Mouse (Mus musculus) urinary bladder, adult 18-20 months (tissue): Measurements from ENCODE around the gene Apc2.
A peak's percentile ranks its signal among the peaks of the same experiment; 100 is the strongest.

Source experiments
- DNase-seq, 2 experiments: peaks; one replicate each; pipeline ENCODE4 v3.0.0; 2022; ENCODE audit warnings: low spot score in 2 of 2, mixed read lengths in 2 of 2

Apc2 gene

DNA sequence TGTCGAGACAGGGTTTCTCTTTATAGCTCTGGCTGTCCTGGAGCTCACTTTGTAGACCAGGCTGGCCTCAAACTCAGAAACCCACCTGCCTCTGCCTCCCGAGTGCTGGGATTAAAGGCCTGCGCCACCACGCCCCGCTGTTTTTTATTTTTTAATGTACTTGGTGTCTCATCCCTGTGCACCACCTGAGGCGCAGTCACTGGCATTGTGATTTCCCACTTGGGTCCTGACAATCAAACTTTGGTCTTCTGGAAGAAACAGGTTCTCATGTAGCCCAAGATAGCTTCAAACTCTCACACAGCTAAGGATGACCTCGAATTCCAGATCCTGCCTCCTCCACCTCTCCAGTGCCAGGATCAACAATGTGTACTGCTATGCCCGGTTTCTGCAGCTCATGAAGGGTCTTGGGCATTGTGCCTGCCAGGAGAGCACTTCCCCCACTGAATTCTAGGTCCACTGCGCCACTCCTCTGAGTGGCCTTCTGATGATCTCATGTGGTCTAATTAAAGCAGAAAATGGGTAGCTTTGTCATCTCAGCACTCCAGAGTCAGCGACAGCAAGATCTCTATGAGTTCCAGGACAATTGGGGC, 32.9 kb upstream of the Apc2 start:
- DNase-seq: no peak

DNA sequence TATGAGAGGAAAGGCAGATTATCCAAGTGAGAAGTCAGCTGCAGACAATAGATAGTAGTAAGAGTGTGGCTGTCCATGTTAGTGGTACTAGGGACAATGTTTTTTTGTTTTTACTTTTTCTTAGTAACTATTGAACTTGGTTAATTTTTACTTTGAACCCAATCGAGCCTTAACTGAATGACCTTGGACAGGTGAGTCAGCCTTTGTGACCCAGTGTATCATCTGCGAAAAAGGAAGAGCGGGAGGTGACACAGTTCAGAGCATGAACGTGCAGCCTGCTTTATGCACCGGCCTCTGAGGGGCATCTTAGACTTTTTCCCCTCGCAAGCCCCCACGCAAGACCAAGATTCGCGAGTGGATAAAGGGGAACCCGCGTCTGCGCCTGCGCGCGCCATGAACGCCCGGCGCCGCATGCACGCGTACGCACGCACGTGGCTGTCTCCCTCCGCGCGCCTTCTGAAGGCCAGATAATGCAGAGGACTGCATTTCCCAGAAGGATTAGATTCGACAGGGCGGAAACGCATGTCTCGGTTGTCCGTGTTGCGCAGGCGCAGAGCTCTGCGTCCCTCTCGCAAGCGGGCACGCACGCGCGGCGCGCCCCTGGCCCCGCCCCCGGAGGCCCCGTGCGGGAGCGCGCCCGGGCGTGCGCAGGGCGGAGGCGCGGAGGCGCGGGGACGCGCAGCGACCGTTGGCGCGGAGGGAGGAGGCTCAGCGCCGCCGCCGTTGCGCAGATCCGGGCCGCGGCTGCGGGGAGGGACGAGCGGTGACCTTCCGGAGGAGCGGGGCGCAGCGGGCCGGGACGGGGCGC, 31.2 kb upstream of the Apc2 start:
- DNase-seq: peak; percentile 92 to 97

DNA sequence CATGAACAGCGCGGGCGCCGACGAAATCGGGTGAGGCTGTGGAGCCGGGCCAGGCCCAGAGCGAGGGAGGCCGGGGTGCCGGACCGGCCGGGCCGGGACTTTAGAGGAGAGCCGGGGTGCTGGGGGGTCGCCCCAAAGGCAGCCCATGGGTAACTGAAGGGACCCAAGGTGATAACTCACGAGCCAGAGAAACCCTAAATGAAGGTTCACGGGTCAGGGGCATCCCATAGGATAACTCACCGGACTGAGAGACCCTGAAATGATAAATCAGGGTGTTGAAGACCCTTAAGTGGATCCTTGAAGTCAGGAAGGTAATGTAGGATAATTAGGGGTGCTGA, 30.7 kb upstream of the Apc2 start:
- DNase-seq: no peak

DNA sequence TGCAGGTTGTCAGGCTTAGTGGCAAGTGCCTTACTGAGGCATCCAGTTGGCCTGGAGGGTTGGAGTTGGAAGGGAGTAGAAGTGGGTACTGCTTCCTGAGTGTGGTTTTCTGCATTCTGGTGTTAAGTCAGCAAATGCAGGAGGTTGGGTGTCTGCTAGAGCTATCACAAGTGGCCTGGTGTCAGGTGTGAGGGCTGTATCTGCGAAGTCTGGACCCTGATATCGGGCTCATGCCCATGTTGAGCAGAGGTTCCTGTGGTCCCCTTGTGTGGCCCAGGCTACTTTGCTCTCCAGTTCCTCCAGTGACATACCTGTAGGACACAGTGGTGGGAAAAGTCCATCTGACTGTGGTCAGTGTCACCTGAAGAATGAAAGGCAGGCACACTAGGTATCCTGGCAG, 25.7 kb upstream of the Apc2 start:
- no peak for DNase-seq

DNA sequence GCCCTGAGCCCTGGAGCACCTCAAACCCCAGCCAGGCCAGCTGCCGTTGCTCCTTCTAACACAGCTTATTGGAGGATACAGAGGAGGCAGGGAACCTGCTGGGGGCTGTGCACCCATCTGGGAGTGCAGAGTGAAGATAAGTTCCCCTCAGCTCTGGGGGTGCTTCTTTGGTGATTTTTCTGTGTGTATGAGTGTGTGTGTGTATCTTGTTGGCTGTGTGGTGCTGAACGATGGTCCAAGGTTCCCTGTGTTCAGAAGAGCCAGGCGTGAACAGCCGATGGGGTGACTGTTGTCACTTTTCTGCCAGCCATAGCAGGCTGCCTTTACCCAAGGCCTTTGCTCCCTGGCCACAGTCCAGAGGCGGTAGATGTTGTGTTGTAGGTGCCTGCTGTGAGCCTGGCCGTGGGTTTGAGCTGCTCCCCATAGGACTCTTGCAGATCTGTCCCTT, 25.0 kb upstream of the Apc2 start:
- no peak for DNase-seq

DNA sequence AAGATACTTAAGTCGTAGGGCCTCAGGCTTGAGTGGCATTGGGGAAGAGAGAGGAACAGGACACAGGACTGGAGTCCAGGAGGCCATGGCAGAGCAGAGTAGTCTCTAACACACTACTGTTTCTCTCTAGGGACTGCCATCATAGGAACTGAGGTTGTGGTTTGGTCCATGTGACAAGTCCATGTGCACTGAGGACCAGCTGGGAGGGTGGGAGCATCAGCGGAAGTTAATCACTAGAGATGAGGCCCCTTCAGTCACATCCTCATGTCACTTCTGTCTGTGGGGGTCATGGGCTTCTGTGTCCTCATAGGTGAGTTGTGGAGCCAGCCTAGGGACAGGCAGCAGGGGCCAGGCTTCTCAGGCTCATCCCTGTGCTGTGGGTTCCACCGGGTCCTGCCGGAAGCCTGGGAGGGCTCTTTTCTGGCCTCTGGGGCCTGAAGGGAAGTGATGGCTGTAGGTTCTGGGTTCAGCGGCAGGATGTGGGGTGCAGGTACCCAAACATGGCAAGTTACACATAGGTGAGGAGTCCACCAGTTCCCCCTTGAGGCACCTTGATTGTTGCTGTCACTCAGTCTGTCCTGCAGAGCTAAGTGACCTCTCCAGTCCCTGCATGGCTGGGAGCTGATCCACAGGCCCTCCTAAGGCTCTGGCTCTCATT, 24.5 kb upstream of the Apc2 start:
- no peak for DNase-seq

DNA sequence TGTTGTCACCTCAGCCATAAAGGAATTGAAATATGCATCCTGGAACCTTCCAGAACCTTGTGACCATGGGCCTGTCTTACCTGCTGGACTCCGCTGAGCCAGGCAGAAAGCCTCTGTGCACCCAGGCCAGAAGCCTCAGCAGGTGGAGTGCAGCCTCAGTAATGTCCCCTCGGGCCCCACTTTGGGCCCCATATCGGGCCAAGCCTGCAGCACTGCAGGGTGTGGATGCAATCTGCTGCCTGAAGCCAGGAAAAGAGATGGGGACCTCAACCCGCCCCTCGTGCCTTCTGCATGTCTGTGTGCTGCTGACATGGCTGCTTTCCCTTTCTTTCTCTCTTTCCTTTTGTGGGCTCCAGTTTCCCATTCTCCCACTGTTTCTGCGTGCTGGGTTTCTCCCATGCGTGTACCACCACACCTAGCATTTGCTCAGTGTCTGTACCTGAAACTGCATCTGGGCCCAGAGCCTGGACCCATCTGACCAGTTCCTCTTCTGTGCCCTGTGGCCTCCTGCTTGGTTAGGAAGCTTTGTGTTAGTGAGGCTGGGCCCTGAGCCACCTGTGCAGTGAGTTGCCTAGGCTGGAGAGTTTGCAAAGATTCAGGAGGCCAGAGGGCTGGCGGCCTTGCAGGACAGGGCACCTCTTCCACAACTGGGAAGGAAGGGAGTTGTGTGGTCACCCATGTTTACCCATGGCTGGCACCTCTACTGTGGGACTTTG, 23.7 kb upstream of the Apc2 start:
- no peak for DNase-seq

DNA sequence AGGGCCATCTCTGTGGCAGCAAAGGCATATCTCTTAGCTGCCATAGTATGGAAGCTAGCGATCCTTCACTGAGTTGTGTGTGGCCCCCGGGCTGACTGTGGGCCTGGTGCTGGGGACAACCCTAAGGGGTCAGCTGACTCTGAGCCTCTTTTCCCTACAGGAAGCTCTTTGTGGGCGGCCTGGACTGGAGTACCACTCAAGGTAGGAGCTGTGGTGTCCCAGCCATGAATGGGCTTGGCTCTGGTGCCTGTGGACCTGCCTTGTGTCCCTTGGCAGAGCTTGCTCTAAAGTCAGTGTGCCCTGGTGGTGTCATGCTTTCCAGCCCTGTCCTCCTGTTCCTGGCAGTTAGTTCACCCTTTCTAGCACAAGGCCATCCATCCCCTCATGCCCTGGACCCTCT, 21.9 kb upstream of the Apc2 start:
- no peak for DNase-seq

DNA sequence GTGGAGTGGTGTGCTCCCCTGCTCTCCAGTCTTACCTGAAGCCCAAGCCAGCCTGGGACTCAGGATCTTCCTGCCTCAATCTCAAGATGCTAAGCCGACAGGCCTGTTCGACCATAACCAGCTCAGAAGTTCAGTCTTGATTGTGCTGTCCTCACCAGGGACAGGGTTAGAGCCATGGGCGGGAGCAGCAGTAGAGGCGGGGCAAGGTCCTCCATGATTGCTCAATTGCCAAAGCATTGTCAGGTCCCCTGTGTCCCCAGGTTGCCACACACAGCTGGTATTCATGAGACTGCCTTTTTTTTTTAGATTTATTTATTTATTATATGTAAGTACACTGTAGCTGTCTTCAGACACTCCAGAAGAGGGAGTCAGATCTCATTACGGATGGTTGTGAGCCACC, 19.5 kb upstream of the Apc2 start:
- DNase-seq: no peak

DNA sequence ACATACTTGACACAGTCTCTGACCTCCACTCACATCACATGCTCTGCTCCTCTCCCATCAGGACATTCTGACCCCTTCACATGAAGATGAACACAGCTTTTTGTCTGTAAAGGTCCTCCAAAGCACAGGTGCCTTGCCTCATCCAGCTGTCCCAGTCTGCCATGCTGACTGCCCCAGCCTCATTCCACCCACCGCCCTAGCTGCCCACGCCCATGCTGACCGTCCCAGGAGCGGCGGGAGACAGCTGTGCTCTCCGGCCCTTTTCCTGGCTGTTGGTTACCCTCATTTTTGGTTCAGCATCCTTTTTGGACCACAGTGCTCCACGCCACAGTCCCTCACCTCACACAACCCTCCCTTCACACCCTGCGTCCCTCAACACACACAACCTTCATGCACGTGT, 17.4 kb upstream of the Apc2 start:
- no peak for DNase-seq

DNA sequence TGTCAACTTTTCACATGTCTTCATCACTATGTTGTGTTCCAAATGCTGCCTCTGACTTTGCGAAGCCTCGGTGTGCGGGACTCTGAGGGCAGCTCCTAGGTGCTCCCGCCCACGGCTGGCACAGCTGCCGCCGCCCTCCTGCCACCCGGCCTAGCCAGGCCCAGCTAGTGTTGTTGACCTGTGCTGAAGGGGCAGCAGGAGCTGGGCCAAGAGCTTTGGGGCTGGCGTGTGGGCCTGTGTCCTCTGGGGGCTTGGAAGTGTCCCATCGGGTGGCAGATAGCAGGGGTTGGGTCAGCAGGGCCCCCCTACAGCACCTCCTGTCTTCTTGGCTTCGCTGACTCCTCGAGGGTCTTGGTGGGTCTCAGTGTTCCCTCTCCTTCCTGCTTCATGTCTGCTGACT, 16.5 kb upstream of the Apc2 start:
- DNase-seq: no peak

DNA sequence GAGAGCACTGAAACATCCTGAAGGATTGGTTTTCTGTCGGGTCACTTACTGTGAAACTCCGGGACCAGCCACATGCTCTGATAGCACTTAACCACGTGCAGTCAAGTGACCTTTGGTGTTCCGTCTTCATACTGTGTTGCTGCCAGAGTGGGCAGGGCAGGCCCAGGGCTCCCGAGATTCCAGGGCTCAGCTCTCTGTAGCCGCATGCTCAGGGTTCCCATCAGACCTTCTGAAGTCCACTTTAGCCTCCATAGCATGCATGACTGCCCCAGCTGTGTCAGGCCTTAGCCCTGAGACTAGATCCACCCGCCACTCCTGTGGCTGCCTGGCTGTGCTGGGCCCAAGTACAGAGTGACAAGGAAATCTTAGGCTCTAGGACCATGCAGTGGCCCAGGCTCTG, 14.5 kb upstream of the Apc2 start:
- no peak for DNase-seq

DNA sequence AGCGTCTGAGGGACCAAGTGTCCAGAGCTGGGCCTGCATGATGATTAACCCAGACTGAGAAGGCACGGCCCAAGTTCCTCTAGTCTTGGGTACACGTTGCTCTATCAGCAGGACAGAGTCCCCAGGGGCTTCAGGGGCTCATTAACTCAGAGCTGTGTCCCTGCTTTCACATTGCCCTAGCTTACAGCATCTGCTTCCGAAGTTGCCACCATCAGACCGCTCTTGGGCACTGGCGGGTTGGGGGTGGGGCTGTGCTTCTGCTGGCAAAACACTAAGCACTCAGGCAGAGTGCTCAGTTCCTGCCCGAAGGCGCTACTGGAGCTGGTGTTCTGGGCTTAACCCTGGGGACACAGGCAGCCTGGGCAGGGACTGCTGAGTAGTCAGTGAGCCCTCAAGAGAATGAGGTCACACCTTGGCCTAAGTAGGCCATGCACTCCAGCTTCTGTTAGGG, 13.8 kb upstream of the Apc2 start:
- DNase-seq: no peak

DNA sequence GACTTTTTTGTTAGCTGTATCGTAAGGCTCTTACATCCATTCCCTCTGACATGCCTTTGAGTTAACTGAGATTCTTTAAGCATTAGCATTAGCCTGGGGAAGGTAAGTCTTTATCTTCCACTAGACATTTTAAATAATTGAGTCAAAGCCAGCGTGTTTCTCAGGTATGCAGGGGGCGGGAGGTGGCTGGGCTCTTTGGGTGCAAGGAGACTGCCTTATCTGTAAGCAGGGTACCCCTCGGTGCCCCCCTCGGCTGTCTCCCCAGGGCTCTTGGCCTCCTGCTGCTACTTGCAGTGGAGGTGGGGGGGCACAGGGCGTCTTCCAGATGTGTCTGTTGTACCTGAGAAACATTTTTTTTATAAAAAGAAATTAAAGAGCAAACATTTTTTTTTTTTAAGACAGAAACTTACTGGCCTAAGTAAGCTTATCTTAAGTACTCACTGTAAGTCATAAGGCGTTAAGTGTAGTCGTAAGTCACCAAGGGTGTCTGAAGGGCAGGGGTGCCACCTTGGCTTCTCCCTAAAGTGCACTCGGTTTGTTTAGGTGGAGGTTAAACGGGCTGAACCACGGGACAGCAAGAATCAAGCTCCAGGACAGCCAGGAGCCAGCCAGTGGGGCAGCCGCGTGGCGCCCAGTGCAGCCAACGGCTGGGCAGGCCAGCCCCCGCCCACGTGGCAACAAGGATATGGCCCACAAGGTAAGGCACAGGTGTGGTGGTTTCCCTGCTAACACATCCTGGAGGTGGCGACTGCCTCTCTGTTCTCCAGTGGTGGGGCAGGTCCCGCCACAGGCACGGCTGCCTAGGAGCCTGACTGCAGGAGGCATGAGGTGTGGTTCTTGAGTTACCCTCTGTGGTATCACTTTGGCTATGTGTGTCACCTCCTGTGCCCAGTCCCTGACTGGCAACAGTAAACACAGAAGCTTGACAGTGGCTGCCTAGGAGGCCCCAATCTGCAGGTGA, 13.0 kb upstream of the Apc2 start:
- peak in 1 of 2 experiments; percentile 43 for DNase-seq

DNA sequence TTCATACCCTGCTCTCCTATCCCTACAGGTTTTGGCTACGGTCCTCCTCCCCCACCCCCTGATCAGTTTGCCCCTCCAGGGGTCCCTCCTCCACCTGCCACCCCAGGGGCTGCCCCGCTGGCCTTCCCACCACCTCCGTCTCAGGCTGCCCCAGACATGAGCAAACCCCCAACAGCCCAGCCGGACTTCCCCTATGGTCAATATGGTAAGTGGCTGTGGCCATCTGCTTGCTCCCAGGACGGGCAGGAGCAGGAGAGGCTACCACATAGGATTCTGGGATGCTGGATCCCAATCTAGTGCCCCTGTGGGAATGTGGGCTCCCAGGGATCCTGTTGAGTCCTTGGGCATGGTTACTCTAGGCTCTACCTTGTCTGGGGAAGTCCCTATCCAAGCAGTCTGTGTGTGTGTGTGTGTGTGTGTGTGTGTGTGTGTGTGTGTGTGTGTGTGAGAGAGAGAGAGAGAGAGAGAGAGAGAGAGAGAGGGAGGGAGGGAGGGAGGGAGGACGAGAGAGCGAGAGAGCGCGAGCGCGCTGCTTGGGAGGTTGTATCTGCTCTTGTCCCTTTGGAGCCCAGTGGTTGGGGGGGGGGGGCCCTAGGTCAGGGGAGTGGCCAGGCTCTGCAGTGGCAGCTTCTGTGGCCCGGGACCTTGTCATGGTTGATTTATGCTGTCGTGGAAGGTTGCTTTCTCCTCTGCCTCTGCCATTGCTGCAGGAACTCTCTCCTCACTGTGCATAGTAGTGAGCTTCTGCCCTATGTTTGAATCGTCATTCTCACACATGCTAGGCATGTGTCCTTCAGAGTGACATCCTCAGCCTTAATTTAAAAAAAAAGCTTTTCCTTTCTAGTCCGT, 10.3 kb upstream of the Apc2 start:
- DNase-seq: no peak

DNA sequence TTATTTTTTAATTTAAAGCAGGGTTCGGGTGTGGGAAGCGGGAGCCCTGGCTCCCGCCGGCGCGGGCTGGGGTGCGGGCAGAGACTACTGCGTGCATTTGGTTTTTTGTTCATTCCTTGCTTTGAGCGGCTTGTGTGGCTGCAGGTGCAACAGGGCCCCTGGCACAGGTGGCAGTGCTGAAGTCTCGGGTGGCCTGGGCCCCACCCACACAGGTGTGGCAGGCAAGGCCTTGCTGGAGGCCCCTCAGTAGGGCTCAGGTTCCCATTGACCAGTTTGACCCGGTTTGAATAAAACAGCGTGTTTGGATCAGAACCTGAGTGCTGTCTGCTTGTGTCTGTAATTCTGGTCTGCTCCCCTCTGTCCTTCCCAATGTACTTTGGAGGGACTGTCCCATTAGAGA, 7.7 kb upstream of the Apc2 start:
- no peak for DNase-seq

DNA sequence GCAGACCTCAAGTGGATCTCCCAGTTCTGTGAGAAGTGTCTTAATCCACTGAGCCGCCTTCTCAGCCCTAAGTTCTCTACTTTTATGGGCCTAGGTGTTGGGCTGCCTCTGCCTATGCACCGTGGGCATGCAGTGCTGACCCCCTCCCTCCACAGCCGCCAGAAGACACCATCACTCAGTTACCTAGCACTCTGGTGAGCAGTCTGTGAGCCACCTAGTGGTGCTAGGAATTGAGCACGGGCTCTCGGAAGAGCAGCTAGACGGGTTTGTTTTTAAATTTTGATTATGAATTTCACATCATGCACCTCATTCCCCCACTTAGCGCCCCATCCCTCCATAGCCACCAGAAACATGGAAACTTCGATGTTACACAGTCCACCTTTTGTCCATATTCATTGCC, 7.1 kb upstream of the Apc2 start:
- DNase-seq: no peak

DNA sequence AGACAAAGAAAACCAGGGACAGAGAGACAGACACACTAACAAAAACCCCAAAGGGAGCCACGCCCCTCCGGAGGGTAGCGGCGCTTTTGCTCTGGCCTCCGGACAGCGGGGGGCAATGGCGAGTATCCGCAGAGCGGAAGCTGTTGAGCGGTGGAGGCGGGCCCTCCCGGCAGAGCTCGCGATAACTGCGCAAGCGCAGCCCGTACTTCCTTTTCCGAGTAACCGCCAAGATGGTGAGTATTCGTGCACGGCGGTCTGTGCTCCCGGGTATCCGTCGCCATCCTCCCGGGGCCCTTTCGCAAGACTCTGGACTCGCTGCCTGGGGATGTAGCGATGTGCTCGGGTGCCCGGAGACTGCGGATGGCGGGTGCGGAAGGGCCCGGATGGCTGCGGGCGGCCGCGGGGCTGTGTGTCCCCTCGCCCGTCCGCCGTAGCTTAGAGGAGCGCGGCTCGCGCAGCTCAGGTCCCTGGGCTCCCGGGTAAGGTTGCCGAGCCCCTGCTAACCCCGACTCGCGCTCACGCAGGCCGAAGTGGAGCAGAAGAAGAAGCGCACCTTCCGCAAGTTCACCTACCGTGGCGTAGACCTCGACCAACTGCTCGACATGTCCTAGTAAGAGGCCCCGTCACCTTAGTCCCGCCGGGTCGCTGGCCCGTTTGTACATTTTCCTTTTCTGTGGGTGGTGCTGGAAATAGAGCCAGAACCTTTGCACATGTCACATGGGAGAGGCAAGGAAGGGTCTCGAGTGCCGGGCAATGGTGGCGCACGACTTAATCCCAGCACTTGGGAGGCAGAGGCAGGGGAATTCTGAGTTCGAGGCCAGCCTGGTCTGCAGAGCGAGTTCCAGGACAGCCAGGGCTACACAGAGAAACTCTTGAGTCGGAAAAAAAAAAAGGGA, 3.3 kb upstream of the Apc2 start, which contains the start of gene Rps15:
Rps15 (plus strand) TSS at position 203 of the 896 bp plus-strand sequence.
- DNase-seq: peak; percentile 85 to 90

DNA sequence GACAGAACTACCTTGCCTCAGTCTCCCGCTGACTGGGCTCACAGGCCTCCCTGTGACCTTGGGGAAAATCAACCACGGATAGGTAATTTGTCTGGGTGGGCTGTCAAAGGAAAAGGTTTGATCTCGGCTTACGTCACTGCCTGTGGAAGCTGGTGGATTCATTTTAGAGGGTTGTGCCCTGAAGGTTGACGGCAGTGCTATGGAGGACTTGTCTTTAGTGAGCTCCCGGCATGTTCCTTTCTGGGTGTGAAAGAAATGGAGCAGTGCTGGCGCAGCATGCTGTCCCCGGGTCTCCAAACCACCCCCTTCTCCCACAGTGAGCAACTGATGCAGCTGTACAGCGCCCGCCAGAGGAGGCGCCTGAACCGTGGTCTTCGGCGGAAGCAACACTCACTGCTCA, 2.5 kb upstream of the Apc2 start:
- DNase-seq: no peak
